Mouse (Mus musculus): ENCODE results near the gene Zfp346. TPM values are rescaled to one million over a fixed set of nuclear protein-coding genes. Genes with fewer than 3 reads are reported as not detected.
"Not testable (repeated sequence)": the region's sequence is repeated elsewhere in the genome, so short reads cannot be mapped to it uniquely, and the experiment has no call there.

The Zfp346 gene
- 29.5 and 32.2 TPM in 2 replicates for polyA plus RNA-seq (2015; fragmentation: Nextera tagmentation; extraction: Ambion mirVana)

DNA sequence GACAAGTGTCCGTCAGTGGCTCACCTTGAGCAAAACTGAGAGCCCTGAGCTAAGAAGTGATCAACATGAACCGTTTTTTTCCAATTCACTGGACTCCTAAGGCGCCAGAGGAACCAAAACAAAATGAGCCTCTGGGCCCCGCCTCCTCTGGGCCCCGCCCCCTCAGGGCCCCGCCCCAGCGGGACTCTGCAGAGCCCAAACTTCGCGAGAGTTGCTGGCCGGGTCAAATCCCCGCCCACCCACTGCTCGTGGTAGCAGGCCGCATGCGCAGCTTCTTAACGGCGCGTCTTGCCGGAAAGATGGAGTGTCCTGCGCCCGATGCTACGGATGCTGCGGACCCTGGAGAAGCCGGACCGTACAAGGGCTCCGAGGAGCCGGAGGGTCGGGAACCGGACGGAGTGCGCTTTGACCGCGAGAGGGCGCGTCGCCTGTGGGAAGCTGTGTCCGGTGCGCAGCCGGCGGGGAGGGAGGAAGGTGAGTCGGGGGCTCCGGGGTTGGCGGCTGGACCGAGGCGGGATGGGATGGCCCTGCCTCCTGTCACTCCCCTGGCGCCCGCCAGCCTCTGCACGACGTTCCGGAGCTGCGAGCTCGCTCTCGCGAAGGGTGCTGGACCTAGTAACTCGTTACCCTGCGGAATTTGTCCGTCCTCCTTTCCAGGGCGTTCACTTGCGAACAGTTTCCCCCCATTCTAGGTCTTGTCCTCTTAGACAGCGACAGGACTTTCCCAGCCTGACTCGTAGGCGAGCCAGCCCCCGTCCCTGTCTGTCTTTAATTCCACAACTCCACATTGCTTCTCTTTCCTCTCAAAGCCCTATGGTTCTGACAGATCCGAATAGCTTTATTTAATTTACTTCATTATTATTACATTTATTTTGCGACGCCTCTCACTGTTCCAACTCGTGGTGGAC lies at the start of gene Zfp346:
TSS of gene Zfp346 (plus strand) at position 267 of the 908 bp plus-strand sequence.
- no peaks in the 10 kb centered on the region for H3K9me3 ChIP-seq (replicated peaks; ENCODE audit: control insufficient read depth, low read length, poor library complexity, severe bottlenecking)
- peaks cover 3% of the 10 kb centered on the region; the same call in 1 of the 2 replicates for H3K36me3 ChIP-seq (ENCODE audit: control insufficient read depth, insufficient read depth, low read length)
- H3K4me3 ChIP-seq (ENCODE audit: low read depth, low read length), result peak within 1 kb of the TSS; percentile 58
- H3K27me3 ChIP-seq (ENCODE audit: control insufficient read depth, insufficient read depth, low read depth, low read length), result no peaks in the 10 kb centered on the region
- peaks cover 12% of the 10 kb centered on the region for H3K4me1 ChIP-seq (ENCODE audit: control insufficient read depth, insufficient read depth, low read length)
- under 1% methylated on average over 49 of the region's 66 CpGs for WGBS
- H3K4me2 ChIP-seq (ENCODE audit: low read length), result peak within 1 kb of the TSS; percentile 69
- H3K9ac ChIP-seq (ENCODE audit: low read depth, low read length), result peak within 1 kb of the TSS; percentile 77
- peak; percentile 92 for ATAC-seq
- peak within 1 kb of the TSS; percentile 80 for H3K27ac ChIP-seq (ENCODE audit: low read length)

DNA sequence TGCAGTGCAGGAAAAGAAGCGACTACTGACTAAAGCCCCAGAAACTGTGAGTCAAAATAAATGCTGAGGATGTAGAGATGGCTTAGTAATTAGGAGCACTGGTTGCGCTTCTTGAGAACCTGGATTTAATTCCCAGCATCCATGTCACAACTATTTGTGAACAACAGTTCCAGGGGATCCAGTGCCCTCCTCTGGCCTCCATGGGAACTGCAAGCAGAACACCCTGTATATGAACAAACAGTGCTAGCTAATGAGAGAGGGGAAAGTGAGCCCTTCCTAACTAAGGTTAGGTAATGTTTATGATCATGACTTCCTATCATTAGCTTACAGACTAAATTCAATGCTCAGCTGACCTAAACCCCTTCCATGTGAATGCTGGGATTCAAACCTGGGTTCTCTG lies 47.1 kb upstream of the Zfp346 start:
- Histone ChIP-seq H3K27ac (ENCODE audit: low read length) (no peak overlapping the region), H3K36me3 (ENCODE audit: control insufficient read depth, insufficient read depth, low read length) (0 out of 2 replicates have a peak, but pooled peaks cover 4% of the 10 kb centered on the region), H3K27me3 (ENCODE audit: control insufficient read depth, insufficient read depth, low read depth, low read length) (no peaks in the 10 kb centered on the region), H3K4me1 (ENCODE audit: control insufficient read depth, insufficient read depth, low read length) (no peaks in the 10 kb centered on the region), H3K4me3 (ENCODE audit: low read depth, low read length) (no peak overlapping the region), H3K4me2 (ENCODE audit: low read length) (no peak overlapping the region), H3K9me3 (replicated peaks; ENCODE audit: control insufficient read depth, low read length, poor library complexity, severe bottlenecking) (no peaks in the 10 kb centered on the region), H3K9ac (ENCODE audit: low read depth, low read length) (no peak overlapping the region)
- no peak for ATAC-seq
- 99% methylated on average over 2 of the region's 2 CpGs for WGBS

DNA sequence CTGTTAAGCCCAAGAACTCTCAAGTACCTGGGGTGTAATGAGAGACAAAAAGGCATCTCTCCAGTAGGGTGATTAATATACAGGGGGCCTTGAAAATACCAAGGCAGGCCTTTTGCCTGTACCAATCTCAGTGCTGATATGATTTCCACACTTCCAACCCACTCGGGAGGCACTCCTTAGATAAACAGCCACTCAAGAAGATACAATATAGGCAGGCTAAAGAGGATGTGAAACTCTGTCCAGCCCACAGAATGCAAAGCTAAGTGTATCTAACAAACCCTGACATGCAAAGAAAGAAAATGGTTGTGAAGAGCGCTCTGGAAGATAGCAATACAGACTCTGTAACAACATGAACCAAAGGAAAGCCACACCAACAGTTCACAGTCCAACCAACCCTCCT lies 41.8 kb upstream of the Zfp346 start:
- 84% methylated on average over 2 of the region's 2 CpGs for WGBS
- Histone ChIP-seq H3K4me3 (ENCODE audit: low read depth, low read length) (no peak overlapping the region), H3K4me2 (ENCODE audit: low read length) (no peak overlapping the region), H3K27ac (ENCODE audit: low read length) (no peak overlapping the region), H3K9me3 (replicated peaks; ENCODE audit: control insufficient read depth, low read length, poor library complexity, severe bottlenecking) (no peaks in the 10 kb centered on the region), H3K4me1 (ENCODE audit: control insufficient read depth, insufficient read depth, low read length) (no peaks in the 10 kb centered on the region), H3K9ac (ENCODE audit: low read depth, low read length) (no peak overlapping the region), H3K27me3 (ENCODE audit: control insufficient read depth, insufficient read depth, low read depth, low read length) (no peaks in the 10 kb centered on the region), H3K36me3 (ENCODE audit: control insufficient read depth, insufficient read depth, low read length) (no peaks in the 10 kb centered on the region)
- no peak for ATAC-seq

- Histone ChIP-seq H3K9ac (ENCODE audit: low read depth, low read length) (no peak overlapping the region), H3K27ac (ENCODE audit: low read length) (no peak overlapping the region), H3K4me2 (ENCODE audit: low read length) (no peak overlapping the region), H3K9me3 (replicated peaks; ENCODE audit: control insufficient read depth, low read length, poor library complexity, severe bottlenecking) (no peaks in the 10 kb centered on the region), H3K36me3 (ENCODE audit: control insufficient read depth, insufficient read depth, low read length) (no peaks in the 10 kb centered on the region), H3K4me3 (ENCODE audit: low read depth, low read length) (no peak overlapping the region), H3K27me3 (ENCODE audit: control insufficient read depth, insufficient read depth, low read depth, low read length) (no peaks in the 10 kb centered on the region), H3K4me1 (ENCODE audit: control insufficient read depth, insufficient read depth, low read length) (no peaks in the 10 kb centered on the region)
- no peak for ATAC-seq
- WGBS, result 79% methylated on average over 7 of the region's 7 CpGs
Observed at GRCm38 (mm10) chr13:55069719-55070118, 35.4 kb upstream of the Zfp346 start.

- Histone ChIP-seq H3K27me3 (ENCODE audit: control insufficient read depth, insufficient read depth, low read depth, low read length) (no peaks in the 10 kb centered on the region), H3K4me1 (ENCODE audit: control insufficient read depth, insufficient read depth, low read length) (no peaks in the 10 kb centered on the region), H3K9me3 (replicated peaks; ENCODE audit: control insufficient read depth, low read length, poor library complexity, severe bottlenecking) (no peaks in the 10 kb centered on the region), H3K4me2 (ENCODE audit: low read length) (no peak overlapping the region), H3K36me3 (ENCODE audit: control insufficient read depth, insufficient read depth, low read length) (no peaks in the 10 kb centered on the region), H3K27ac (ENCODE audit: low read length) (no peak overlapping the region), H3K4me3 (ENCODE audit: low read depth, low read length) (no peak overlapping the region), H3K9ac (ENCODE audit: low read depth, low read length) (no peak overlapping the region)
- 5% methylated on average over 3 of the region's 3 CpGs for WGBS
- ATAC-seq, result no peak
Observed at GRCm38 (mm10) chr13:55071322-55071721, 33.8 kb upstream of the Zfp346 start.

GRCm38 (mm10) chr13:55075597-55075996 lies 29.5 kb upstream of the Zfp346 start:
- H3K4me1 ChIP-seq (ENCODE audit: control insufficient read depth, insufficient read depth, low read length), result no peaks in the 10 kb centered on the region
- WGBS, result 50% methylated on average over 5 of the region's 5 CpGs
- no peak for ATAC-seq
- no peak overlapping the region for H3K4me2 ChIP-seq (ENCODE audit: low read length)
- no peaks in the 10 kb centered on the region for H3K27me3 ChIP-seq (ENCODE audit: control insufficient read depth, insufficient read depth, low read depth, low read length)
- no peak overlapping the region for H3K9ac ChIP-seq (ENCODE audit: low read depth, low read length)
- H3K9me3 ChIP-seq (replicated peaks; ENCODE audit: control insufficient read depth, low read length, poor library complexity, severe bottlenecking), result no peaks in the 10 kb centered on the region
- no peak overlapping the region for H3K27ac ChIP-seq (ENCODE audit: low read length)
- no peak overlapping the region for H3K4me3 ChIP-seq (ENCODE audit: low read depth, low read length)
- H3K36me3 ChIP-seq (ENCODE audit: control insufficient read depth, insufficient read depth, low read length), result no peaks in the 10 kb centered on the region

DNA sequence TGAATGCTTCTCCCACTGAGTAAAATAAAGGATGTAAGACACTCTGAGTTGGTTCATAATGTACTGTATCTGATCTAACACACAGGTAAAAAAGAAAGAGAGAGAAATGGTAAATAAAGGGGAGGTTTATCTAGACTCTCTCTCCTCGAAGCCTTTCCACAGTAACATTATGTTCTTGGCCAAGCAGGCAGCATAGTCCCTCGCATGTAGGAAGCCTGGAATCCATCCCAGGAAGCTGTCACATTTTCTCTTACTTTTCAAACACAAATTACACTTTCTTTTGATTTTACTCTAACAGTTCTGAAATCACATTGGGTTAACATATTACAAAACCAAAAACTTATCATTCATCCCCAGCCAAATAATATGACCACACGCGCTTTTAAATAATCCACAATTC lies 12.5 kb upstream of the Zfp346 start:
- Histone ChIP-seq H3K27ac (ENCODE audit: low read length) (no peak overlapping the region), H3K4me2 (ENCODE audit: low read length) (no peak overlapping the region), H3K27me3 (ENCODE audit: control insufficient read depth, insufficient read depth, low read depth, low read length) (no peaks in the 10 kb centered on the region), H3K9ac (ENCODE audit: low read depth, low read length) (no peak overlapping the region), H3K9me3 (replicated peaks; ENCODE audit: control insufficient read depth, low read length, poor library complexity, severe bottlenecking) (no peaks in the 10 kb centered on the region), H3K4me3 (ENCODE audit: low read depth, low read length) (no peak overlapping the region), H3K4me1 (ENCODE audit: control insufficient read depth, insufficient read depth, low read length) (no peaks in the 10 kb centered on the region), H3K36me3 (ENCODE audit: control insufficient read depth, insufficient read depth, low read length) (0 out of 2 replicates have a peak, but pooled peaks cover 3% of the 10 kb centered on the region)
- 89% methylated on average over 4 of the region's 4 CpGs for WGBS
- no peak for ATAC-seq

GRCm38 (mm10) chr13:55097841-55098240 lies 7.3 kb upstream of the Zfp346 start:
- H3K36me3 ChIP-seq (ENCODE audit: control insufficient read depth, insufficient read depth, low read length); H3K9me3 ChIP-seq (replicated peaks; ENCODE audit: control insufficient read depth, low read length, poor library complexity, severe bottlenecking); H3K27me3 ChIP-seq (ENCODE audit: control insufficient read depth, insufficient read depth, low read depth, low read length); H3K4me2 ChIP-seq (ENCODE audit: low read length); ATAC-seq; H3K27ac ChIP-seq (ENCODE audit: low read length); H3K4me3 ChIP-seq (ENCODE audit: low read depth, low read length); H3K4me1 ChIP-seq (ENCODE audit: control insufficient read depth, insufficient read depth, low read length); H3K9ac ChIP-seq (ENCODE audit: low read depth, low read length): not testable (repeated sequence)
- WGBS, result 94% methylated on average over 3 of the region's 3 CpGs

GRCm38 (mm10) chr13:55099066-55099725 lies 5.9 kb upstream of the Zfp346 start:
- H3K27ac ChIP-seq (ENCODE audit: low read length), result peak overlapping the region; percentile 85
- peak overlapping the region; percentile 74 for H3K4me3 ChIP-seq (ENCODE audit: low read depth, low read length)
- no peaks in the 10 kb centered on the region for H3K36me3 ChIP-seq (ENCODE audit: control insufficient read depth, insufficient read depth, low read length)
- H3K9ac ChIP-seq (ENCODE audit: low read depth, low read length), result peak overlapping the region; percentile 88
- peak overlapping the region; percentile 60 for H3K4me2 ChIP-seq (ENCODE audit: low read length)
- H3K4me1 ChIP-seq (ENCODE audit: control insufficient read depth, insufficient read depth, low read length), result peaks cover 6% of the 10 kb centered on the region
- 0 out of 2 replicates have a peak, but pooled peaks have one; percentile 1 for ATAC-seq
- 36% methylated on average over 20 of the region's 20 CpGs for WGBS
- H3K27me3 ChIP-seq (ENCODE audit: control insufficient read depth, insufficient read depth, low read depth, low read length), result no peaks in the 10 kb centered on the region
- H3K9me3 ChIP-seq (replicated peaks; ENCODE audit: control insufficient read depth, low read length, poor library complexity, severe bottlenecking), result no peaks in the 10 kb centered on the region
